Mouse (Mus musculus) neural tube, embryonic 15.5 days (tissue): ENCODE results near the gene Myo5c. TPM values are rescaled to one million over a fixed set of nuclear protein-coding genes. Genes with fewer than 3 reads are reported as not detected.

Experiments used
- ATAC-seq: fragments of 200-750 bp; cut with Nextera tagmentation; 2 replicates; pipeline ENCODE4 v1.8.0; 2017; ENCODE audit warnings: mild to moderate bottlenecking, moderate TSS enrichment, moderate library complexity; ENCODE audit not compliant: low FRiP score
- H3K27ac ChIP-seq: fragments of 300-500 bp; sonication (generic); replicated peaks from 2 replicates; pipeline ENCODE4 v1.5.1; 2015; ENCODE audit warnings: mild to moderate bottlenecking, inconsistent platforms
- H3K27me3 ChIP-seq: fragments of 300-500 bp; sonication (generic); replicated peaks from 2 replicates; pipeline ENCODE4 v1.6.1; 2015; ENCODE audit warnings: inconsistent platforms
- H3K36me3 ChIP-seq: fragments of 300-500 bp; sonication (generic); 2 replicates; pipeline ENCODE4 v1.6.1; 2015; ENCODE audit warnings: inconsistent platforms
- H3K4me1 ChIP-seq: fragments of 300-500 bp; sonication (generic); 2 replicates; pipeline ENCODE4 v1.6.1; 2015; ENCODE audit warnings: inconsistent platforms
- H3K4me2 ChIP-seq: fragments of 300-500 bp; sonication (generic); 2 replicates; pipeline ENCODE4 v1.6.1; 2015; ENCODE audit warnings: inconsistent platforms, mild to moderate bottlenecking, moderate library complexity
- H3K4me3 ChIP-seq: fragments of 300-500 bp; sonication (generic); replicated peaks from 2 replicates; pipeline ENCODE4 v1.5.1; 2015; ENCODE audit warnings: mild to moderate bottlenecking, inconsistent platforms
- H3K9ac ChIP-seq: fragments of 300-500 bp; sonication (generic); replicated peaks from 2 replicates; pipeline ENCODE4 v1.6.1; 2015; ENCODE audit warnings: mild to moderate bottlenecking, inconsistent platforms
- H3K9me3 ChIP-seq: fragments of 300-500 bp; sonication (generic); replicated peaks from 2 replicates; pipeline ENCODE4 v1.6.1; 2016; ENCODE audit warnings: inconsistent platforms
- WGBS: fragments of 180-500 bp; shearing (Covaris S2); methylation state at CpG from one replicate; pipeline ENCODE4 v1.1.7; 2015; ENCODE audit warnings: mixed read lengths; 5-methylcytosine and 5-hydroxymethylcytosine counted together
- polyA plus RNA-seq: library from polyadenylated mRNA; unstranded; fragments of >200 nt; fragmentation: Nextera tagmentation; extraction: Ambion mirVana; gene quantifications from 2 replicates; pipeline ENCODE4 v1.2.1, GENCODE M21; 2015

Gene Myo5c
- polyA plus RNA-seq, 1 experiment from 2014 or later, result 0.33 TPM

- Histone ChIP-seq H3K27ac (no peak overlapping the region), H3K27me3 (no peaks in the 10 kb centered on the region), H3K4me2 (no peak overlapping the region), H3K9ac (no peak overlapping the region), H3K4me1 (no peaks in the 10 kb centered on the region), H3K9me3 (no peaks in the 10 kb centered on the region), H3K36me3 (no peaks in the 10 kb centered on the region), H3K4me3 (no peak overlapping the region)
- WGBS, result 85% methylated on average over 6 of the region's 6 CpGs
- no peak for ATAC-seq
These were observed 53.5 kb downstream of the Myo5c start for GRCm38 (mm10) chr9:75285363-75285762.

DNA sequence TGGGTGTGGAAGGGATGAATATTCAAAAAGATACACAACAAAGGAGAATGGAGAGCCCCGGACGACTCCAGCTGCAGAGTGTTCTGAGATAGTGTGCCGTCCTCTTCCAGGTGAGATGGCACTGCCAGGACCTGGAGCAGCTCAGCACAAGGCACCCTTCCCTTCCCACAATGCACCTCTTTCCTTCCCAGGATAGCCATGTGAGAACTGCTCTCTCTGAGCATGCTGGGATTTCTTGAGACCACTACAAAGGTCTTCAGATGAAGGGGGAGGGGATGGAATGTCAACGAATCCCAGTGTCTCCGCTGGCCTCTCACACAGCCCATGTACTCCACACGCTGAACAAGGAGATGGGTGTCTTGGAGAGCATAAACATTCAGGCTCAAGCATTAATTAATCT, 55.8 kb downstream of the Myo5c start:
- Histone ChIP-seq H3K9me3 (no peaks in the 10 kb centered on the region), H3K36me3 (no peaks in the 10 kb centered on the region), H3K27ac (no peak overlapping the region), H3K27me3 (no peaks in the 10 kb centered on the region), H3K9ac (no peak overlapping the region), H3K4me2 (no peak overlapping the region), H3K4me3 (no peak overlapping the region), H3K4me1 (no peaks in the 10 kb centered on the region)
- ATAC-seq, result no peak
- 71% methylated on average over 6 of the region's 6 CpGs for WGBS

- Histone ChIP-seq H3K4me3 (no peak overlapping the region), H3K9me3 (no peaks in the 10 kb centered on the region), H3K9ac (no peak overlapping the region), H3K36me3 (no peaks in the 10 kb centered on the region), H3K4me1 (no peaks in the 10 kb centered on the region), H3K27ac (no peak overlapping the region), H3K4me2 (no peak overlapping the region), H3K27me3 (no peaks in the 10 kb centered on the region)
- 48% methylated on average over 4 of the region's 4 CpGs for WGBS
- ATAC-seq, result no peak
These were observed 57.7 kb downstream of the Myo5c start for GRCm38 (mm10) chr9:75289545-75289944.

- no peak overlapping the region for H3K4me2 ChIP-seq
- H3K27ac ChIP-seq, result no peak overlapping the region
- no peak overlapping the region for H3K4me3 ChIP-seq
- H3K4me1 ChIP-seq, result no peaks in the 10 kb centered on the region; the same call in 1 of the 2 replicates
- no peaks in the 10 kb centered on the region for H3K36me3 ChIP-seq
- ATAC-seq, result no peak
- 80% methylated on average over 2 of the region's 2 CpGs for WGBS
- no peaks in the 10 kb centered on the region for H3K9me3 ChIP-seq
- no peaks in the 10 kb centered on the region for H3K27me3 ChIP-seq
- H3K9ac ChIP-seq, result no peak overlapping the region
These were observed 67.5 kb downstream of the Myo5c start for GRCm38 (mm10) chr9:75299342-75299741.

DNA sequence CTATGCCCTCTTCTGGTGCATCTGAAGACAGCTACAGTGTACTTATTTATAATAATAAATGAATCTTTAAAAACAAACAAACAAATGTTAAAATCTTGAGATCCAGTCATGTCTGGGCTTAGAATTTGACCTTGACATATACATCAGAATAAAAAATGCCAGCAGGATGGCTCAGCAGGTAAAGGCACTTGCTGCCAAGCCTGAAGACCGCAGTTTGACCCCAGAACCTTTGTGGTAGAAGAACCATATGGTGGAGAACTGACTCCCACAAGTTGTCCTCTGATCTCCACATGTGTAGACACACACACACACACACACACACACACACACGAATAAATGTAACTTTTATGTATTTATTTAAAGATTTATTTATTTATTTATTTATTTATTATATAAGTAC, 71.2 kb downstream of the Myo5c start:
- Histone ChIP-seq H3K9me3 (no peaks in the 10 kb centered on the region), H3K9ac (no peak overlapping the region), H3K4me2 (no peak overlapping the region), H3K27me3 (no peaks in the 10 kb centered on the region), H3K4me3 (no peak overlapping the region), H3K27ac (no peak overlapping the region), H3K36me3 (no peaks in the 10 kb centered on the region), H3K4me1 (no peaks in the 10 kb centered on the region; the same call in 1 of the 2 replicates)
- no peak for ATAC-seq
- 85% methylated on average over 2 of the region's 2 CpGs for WGBS

- no peaks in the 10 kb centered on the region for H3K36me3 ChIP-seq
- WGBS, result 35% methylated on average over 16 of the region's 16 CpGs
- no peaks in the 10 kb centered on the region for H3K9me3 ChIP-seq
- no peaks in the 10 kb centered on the region for H3K27me3 ChIP-seq
- no peaks in the 10 kb centered on the region; the same call in 1 of the 2 replicates for H3K4me1 ChIP-seq
- H3K4me2 ChIP-seq, result peak overlapping the region; percentile 35
- no peak overlapping the region for H3K4me3 ChIP-seq
- H3K9ac ChIP-seq, result no peak overlapping the region
- H3K27ac ChIP-seq, result no peak overlapping the region
- ATAC-seq, result no peak
These were observed 72.0 kb downstream of the Myo5c start for GRCm38 (mm10) chr9:75303701-75304261.

- no peaks in the 10 kb centered on the region for H3K36me3 ChIP-seq
- H3K27ac ChIP-seq, result no peak overlapping the region
- H3K9ac ChIP-seq, result no peak overlapping the region
- WGBS, result 37% methylated on average over 7 of the region's 7 CpGs
- no peaks in the 10 kb centered on the region; the same call in 1 of the 2 replicates for H3K4me1 ChIP-seq
- H3K4me3 ChIP-seq, result no peak overlapping the region
- H3K27me3 ChIP-seq, result no peaks in the 10 kb centered on the region
- no peak for ATAC-seq
- peak overlapping the region; percentile 35; the same call in 1 of the 2 replicates for H3K4me2 ChIP-seq
- no peaks in the 10 kb centered on the region for H3K9me3 ChIP-seq
These were observed 72.5 kb downstream of the Myo5c start for GRCm38 (mm10) chr9:75304286-75304685.

GRCm38 (mm10) chr9:75306126-75306898, 74.5 kb downstream of the Myo5c start, which contains the start of gene Gnb5:
Gene Gnb5 (plus strand): TSS chr9:75306288.
- Histone ChIP-seq H3K36me3 (no peaks in the 10 kb centered on the region), H3K9me3 (no peaks in the 10 kb centered on the region), H3K4me3 (no peak within 1 kb of the TSS), H3K4me2 (no peak within 1 kb of the TSS), H3K9ac (no peak within 1 kb of the TSS), H3K27ac (no peak within 1 kb of the TSS), H3K27me3 (no peaks in the 10 kb centered on the region), H3K4me1 (no peaks in the 10 kb centered on the region; the same call in 1 of the 2 replicates)
- ATAC-seq, result no peak
- WGBS, result 64% methylated on average over 11 of the region's 11 CpGs

DNA sequence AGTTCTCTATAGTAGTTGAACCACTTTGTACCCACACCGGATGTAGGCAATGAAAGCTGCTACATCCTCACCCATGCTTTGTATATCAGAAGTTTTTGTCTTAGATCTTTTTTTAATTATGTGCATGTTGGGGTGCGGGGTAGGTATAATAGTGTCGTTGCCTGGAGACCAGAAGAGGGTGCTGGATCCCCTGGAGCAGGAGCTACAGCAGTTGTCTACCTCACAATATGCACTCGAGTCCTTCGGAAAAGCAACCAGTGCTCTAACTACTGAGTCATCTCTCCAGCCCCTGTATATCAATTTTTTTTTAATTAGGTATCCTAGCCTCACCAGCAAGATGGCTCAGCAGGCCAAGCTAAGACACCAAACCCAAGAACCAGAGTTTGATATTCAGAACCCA, 75.2 kb downstream of the Myo5c start:
- 88% methylated on average over 5 of the region's 5 CpGs for WGBS
- ATAC-seq, result no peak
- Histone ChIP-seq H3K27me3 (no peaks in the 10 kb centered on the region), H3K36me3 (no peaks in the 10 kb centered on the region), H3K4me3 (no peak overlapping the region), H3K27ac (no peak overlapping the region), H3K9ac (no peak overlapping the region), H3K9me3 (no peaks in the 10 kb centered on the region), H3K4me2 (no peak overlapping the region), H3K4me1 (no peaks in the 10 kb centered on the region; the same call in 1 of the 2 replicates)

- H3K4me1 ChIP-seq, result peaks cover 9% of the 10 kb centered on the region
- H3K27ac ChIP-seq, result no peak overlapping the region
- no peaks in the 10 kb centered on the region for H3K9me3 ChIP-seq
- H3K9ac ChIP-seq, result no peak overlapping the region
- H3K36me3 ChIP-seq, result no peaks in the 10 kb centered on the region
- no peak for ATAC-seq
- no peak overlapping the region for H3K4me3 ChIP-seq
- H3K27me3 ChIP-seq, result no peaks in the 10 kb centered on the region
- no peak overlapping the region for H3K4me2 ChIP-seq
- 68% methylated on average over 5 of the region's 5 CpGs for WGBS
These were observed 76.8 kb downstream of the Myo5c start for GRCm38 (mm10) chr9:75308621-75309020.

DNA sequence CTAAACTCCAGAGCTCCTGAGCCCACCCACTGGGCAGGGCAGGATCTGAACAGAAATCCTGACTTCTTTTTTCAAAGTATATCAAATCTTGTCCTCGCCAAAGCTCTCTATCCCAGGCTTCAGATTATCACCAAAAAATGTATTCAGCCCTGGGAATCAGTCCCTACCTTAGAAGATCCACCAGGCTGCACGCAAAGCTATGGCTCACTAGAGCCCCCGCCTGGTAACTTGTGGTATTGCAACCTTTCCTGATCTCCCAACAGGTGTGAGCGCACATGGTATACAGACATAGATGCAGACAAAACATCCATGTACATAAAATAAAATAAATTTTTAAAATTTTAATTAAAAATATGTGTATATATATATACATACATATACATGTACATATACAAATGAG, 80.2 kb downstream of the Myo5c start:
- WGBS, result 19% methylated on average over 4 of the region's 4 CpGs
- ATAC-seq, result no peak

More for the DNA sequence above, 80.2 kb downstream of the Myo5c start:
- H3K27ac ChIP-seq, result peak overlapping the region; percentile 33; the same call in 1 of the 2 replicates
- no peak overlapping the region for H3K4me2 ChIP-seq
- no peaks in the 10 kb centered on the region for H3K36me3 ChIP-seq
- H3K9ac ChIP-seq, result no peak overlapping the region
- H3K4me1 ChIP-seq, result peaks cover 28% of the 10 kb centered on the region
- H3K9me3 ChIP-seq, result no peaks in the 10 kb centered on the region
- H3K4me3 ChIP-seq, result no peak overlapping the region
- no peaks in the 10 kb centered on the region for H3K27me3 ChIP-seq
